Mouse (Mus musculus): ENCODE results near the gene Chp2.
"Not testable (repeated sequence)": the region's sequence is repeated elsewhere in the genome, so short reads cannot be mapped to it uniquely, and the experiment has no call there.

Chp2 gene

DNA sequence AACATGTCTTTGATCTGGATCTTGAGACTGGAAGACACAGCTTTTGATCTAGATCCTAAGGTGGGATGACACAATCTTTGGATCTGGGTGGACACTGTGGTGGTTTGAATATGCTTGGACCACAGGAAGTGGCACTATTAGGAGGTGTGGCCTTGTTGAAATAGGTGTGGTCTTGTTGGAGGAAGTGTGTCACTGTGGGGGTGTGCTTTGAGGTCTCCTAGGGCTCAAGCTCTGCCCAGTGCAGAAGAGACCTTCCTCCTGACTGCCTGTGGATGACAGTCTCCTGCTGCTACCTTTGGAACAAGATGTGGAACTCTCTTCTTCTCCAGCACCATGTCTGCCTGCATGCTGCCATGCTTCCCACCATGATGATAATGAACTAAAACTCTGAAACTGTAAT lies 23.4 kb downstream of the Chp2 start:
- not testable (repeated sequence) for DNase-seq (ENCODE audit: low read depth)

DNA sequence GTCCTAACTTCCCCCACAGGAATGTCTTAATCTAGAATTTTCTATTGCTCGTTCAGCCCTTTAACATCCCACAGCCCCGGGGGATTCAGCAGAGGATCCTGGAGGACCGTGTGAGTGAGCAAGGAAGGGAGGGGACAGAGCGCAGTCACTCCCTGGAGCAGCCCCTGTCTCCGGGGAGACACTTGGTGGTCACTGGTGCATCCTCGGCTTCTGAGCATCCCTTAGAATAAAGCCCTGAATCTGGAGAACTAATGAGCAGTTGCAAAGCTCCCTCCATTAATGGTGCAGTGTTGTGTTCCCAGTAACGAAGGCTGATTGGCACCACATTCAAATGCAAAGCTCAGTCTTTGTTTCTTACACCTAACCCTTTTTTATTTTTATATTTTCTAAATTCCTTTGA lies 24.9 kb downstream of the Chp2 start:
- no peak for DNase-seq (ENCODE audit: low read depth)

DNA sequence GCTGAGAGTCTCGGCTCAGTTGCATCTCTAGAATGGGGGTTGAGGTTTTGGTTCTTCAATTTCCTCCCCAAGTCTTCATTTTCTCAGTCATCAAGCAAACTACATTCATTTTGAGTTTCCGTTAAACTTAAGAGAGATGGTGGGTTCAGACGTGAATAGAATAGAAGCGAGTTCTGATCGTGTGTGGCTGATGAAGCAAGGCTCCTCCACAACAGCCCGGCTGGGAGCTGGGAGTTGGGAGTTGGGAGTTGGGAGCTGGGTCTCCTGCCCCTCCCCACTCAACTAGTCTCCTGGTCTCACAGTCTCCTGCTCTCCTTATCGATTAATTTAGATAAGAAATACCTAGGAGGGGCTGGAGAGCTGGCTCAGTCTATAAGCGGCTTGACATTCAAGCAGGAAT lies 25.3 kb downstream of the Chp2 start:
- DNase-seq (ENCODE audit: low read depth): no peak

DNA sequence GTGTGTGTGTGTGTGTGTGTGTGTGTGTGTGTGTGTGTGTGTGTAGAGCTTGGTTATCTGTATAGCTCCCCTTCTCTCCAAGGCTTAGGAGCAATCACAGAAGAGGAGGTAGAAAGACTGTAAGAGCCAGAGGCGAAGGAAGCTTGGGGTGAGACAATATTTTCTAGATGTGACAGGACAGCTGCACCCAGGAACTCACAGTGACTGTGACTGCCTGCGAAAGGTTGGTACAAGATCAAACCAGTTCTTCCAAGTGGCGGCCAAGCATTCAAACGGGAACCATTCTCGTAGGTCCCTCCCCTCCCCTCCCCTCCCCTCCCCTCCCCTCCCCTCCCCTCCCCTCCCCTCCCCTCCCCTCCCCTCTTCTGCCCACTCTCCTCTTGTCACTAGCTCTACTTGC lies 26.7 kb downstream of the Chp2 start:
- DNase-seq (ENCODE audit: low read depth): no peak

DNA sequence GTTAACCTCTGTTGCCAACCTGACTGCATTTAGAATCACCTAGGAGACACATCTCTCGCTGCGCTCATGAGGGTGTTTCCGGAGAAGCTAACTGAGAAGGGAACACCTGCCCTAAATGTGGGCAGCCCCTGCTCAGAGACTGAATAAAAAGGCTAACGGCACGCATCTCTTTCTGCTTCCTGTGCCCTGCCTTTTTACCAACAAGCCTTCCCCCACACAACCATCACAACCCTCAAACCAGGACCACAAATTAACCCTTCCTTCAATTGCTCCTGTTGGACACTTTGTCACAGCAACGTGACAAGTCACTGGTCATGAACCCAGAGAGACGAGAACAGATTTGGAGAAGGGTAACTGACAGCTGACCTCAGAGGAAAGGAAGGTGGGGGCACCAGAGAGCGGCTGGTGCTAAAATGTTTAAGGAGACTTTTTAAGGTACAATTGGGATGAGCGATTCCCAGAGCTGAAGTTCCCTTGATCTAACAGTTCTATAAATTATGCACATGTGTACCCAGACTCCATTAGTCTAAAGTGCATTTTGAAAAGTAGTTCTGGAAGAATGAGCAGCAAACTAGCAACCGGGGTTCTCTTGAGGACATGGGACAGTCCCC lies 28.1 kb downstream of the Chp2 start:
- DNase-seq (ENCODE audit: low read depth): no peak

DNA sequence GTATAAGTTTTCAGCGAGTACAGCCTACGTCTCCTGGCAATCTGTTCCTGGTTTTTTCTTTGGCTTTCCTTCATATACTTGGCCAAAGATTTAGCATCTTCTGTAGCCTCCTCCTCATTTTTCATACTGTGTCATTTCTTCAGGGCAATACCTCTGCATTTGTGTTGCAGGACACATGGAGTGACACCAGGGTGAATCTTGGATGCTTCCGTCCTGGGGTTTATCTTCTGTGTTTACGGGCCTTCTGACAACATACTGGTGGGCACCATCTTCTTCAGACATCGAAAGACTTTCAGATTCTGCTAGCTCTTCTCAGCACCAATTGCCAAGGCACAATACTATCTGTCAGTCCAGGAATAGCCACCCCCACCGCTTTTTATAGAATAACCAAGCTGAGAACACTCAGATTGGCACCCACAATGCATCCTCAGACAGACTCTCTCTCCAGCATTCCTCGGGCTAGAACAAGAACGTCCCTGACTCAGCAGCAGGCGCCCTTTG lies 30.1 kb downstream of the Chp2 start:
- no peak for DNase-seq (ENCODE audit: low read depth)

DNA sequence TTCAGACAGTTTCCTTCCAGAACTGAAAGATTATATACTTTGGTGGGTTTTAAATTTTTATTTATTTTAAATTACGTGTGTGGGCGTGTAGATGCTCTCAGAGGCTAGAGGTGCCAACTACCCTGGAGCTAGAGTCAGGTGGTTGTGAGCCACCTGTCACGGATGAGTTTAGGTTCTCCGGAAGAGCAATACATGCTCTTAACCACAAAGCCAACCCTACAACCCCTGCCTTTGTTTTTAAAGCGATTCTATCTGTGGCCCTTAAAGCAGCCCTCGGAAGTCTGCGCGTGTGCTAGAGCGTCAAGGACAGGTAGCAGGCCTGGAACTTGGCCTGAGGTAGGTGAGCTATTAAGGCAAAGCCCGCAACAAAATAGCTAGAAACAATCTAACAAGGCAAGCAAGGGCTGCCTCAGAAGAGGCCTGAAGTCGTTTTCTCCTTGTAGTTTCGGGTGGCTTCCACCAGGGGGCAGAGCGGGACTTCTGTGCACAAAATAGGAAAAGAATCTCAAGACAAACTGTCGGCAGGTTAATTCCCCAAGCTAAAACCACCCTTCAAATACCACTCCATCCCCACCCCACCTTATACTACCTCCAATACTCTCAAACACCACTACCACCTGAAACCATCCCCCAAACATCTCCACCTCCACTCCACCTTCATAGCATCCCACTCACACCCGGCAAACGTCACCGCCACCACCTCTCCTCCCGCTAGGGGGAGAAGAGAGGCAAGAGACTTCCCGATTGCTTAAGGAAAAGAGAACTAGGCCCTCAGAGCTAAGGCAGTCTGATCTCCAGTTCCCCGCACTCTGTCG lies 32.1 kb downstream of the Chp2 start:
- DNase-seq (ENCODE audit: low read depth): peak; percentile 34

DNA sequence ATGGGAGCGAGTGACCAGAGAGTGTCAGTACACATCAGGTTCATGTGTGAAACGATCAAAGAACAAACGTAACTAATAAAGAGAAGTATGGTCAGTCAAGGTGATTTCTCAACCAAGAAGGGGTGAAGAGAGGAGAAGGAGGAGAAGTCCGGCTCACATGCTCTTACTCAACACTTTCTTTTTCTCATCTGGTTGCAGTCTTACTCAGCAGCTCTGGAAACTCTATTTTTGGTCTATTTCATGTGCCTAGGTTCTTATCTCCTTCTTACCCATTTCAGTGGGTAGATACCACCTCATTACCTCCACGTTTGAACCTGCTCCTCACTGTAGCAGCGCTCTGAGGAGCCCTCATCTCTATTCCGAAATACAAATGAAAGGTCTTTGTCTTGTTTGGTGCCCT lies 37.4 kb downstream of the Chp2 start:
- no peak for DNase-seq (ENCODE audit: low read depth)

DNA sequence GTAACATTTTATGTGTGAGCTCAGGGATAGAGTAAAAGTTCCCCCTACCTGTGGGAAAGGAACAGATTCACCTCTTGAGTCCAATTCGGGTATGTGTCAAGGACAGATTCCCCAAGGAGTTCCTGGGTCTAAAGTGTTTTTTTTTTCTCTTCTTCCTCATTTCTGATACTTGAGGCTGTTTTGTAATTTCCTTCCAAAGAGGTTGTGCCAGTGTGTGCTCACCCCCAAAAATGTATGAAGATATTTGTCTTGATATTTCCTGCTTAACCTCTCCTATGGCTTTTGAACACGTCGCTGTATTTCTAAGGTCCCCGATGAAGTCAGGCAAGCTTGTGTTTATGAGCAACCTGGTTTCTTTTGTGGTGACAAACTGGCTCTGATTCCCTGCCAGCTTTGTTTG lies 39.2 kb downstream of the Chp2 start:
- DNase-seq (ENCODE audit: low read depth): no peak

DNA sequence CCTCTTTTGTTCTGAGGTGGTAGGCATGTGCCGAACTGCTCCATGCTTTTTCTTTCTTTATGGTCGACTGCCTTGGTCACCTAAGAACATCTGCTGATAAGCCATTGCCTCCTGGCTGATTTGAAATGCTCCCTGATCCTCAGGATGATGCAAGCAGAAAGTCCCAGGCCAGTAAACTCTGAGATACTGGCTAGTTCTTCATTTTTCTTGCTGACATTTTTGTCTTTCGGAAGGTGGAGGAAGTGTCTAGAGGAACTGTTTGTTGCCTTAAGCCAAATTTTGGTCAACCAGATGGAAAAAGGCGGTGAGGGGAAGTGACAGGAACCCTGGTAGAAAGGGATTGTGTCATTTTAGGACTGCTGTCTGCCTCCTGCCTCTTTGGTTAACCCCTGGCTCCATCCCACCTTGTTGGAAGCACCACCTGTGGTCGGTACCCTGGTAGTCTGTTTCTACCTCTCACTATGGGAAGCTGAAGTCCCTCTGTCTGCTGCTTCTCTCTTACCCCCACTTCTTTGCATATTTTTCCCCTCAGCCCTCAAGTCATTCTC lies 40.8 kb downstream of the Chp2 start:
- no peak for DNase-seq (ENCODE audit: low read depth)

DNA sequence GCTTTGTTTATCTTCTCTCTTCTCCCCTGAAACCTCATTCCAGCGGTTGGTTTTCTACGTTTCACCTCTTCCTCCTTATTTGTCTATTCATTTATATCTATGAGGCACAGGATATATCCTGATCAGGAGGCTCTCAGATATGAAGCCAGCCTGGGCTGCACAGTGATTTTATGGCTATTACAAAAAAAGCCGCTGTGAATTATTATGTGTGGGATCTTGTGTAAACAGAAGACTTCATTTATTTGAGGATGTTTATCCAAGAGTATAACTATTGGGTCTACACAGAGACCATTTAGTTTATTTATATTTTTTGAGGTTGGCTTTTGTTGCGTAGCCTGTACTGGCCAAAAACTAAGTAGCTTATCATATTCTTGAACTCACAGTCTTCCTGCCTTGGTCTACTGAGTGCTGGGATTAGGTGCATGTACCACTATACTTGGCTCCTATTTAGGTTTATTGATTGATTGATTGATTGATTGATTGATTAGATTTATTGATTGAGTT lies 49.7 kb downstream of the Chp2 start:
- DNase-seq (ENCODE audit: low read depth): no peak

DNA sequence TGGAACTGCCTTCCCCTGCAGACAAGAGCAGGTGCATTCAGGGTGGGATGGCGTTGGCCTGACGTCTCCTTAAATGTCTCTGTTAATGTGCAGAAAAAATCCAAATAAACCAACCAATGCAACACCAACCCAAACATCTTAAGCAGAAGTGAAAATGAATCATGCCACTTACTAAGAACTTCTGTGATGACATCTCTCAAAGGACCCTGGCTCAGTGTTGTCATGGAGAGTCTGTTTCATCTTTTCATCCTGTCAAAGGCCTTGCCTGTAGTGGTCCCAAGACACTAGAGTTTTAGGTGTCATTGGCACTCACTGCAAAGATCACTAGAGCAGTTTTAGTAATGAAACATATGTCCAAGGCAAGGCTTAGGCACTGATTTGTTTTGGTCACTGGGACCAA lies 53.0 kb downstream of the Chp2 start:
- no peak for DNase-seq (ENCODE audit: low read depth)
